Mouse (Mus musculus): ENCODE measurements at regions not wholly inside any gene's neighbourhood (a gene's known extent, or its start where the extent isn't known, plus 50 kb on each side); places are given as distances from the start of the nearest gene placed in this dataset.

DNA sequence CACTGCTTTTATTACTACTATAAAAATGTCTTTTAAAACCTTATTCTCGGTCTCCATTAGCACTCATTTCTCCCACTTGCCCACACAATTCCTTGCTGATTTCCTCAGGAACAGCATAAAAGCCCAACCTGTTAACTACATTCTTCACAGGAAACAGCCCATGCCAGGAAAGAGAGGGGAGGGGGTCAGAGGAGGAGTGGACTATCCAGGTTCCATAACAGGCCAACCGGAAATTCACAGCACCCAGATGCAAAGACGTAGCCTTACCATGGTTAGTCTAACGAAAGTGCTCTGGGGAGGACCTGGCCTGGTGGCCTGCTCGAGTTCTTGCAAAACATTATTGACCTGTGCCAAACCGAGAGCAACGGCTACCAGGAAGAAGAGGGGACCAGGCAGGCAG is 94.3 kb downstream of the Zfp706 start:
- peaks cover 0 to 7% of the 10 kb centered on the region in 2 experiments; a peak in 2 of 4 replicates for H3K4me1 ChIP-seq (ENCODE audit: control insufficient read depth in 1 of 2, insufficient read depth in 2 of 2, low read length in 2 of 2)
- no peak overlapping the region for H3K27ac ChIP-seq (ENCODE audit: control insufficient read depth, low read depth, low read length)
- H3K27me3 ChIP-seq (ENCODE audit: control insufficient read depth in 1 of 2, insufficient read depth in 2 of 2, low read length in 2 of 2) = no peaks in the 10 kb centered on the region
- no peaks in the 10 kb centered on the region for H3K9me3 ChIP-seq (replicated peaks; ENCODE audit: insufficient read depth, low read length)
- H3K36me3 ChIP-seq (ENCODE audit: control insufficient read depth in 1 of 2, insufficient read depth in 2 of 2, low read length in 2 of 2) = no peaks in the 10 kb centered on the region
- no peak for TF ChIP-seq USF2 (IDR thresholded peaks at IDR 0.05; ENCODE audit: borderline replicate concordance in 1 of 2, insufficient read depth in 1 of 2, low read depth in 1 of 2, low read length in 2 of 2)
- no peak for TF ChIP-seq JUND (IDR thresholded peaks at IDR 0.05; ENCODE audit: low read depth, low read length)
- no peak for TF ChIP-seq MEF2A (IDR thresholded peaks at IDR 0.05; ENCODE audit: extremely low read depth, insufficient replicate concordance, low read depth, low read length, poor library complexity, severe bottlenecking)
- TF ChIP-seq TBP (IDR thresholded peaks at IDR 0.05; ENCODE audit: low read depth, low read length) = no peak
- no peak for TF ChIP-seq EP300 (IDR thresholded peaks at IDR 0.05; ENCODE audit: low read depth in 1 of 2, low read length in 2 of 2)
- no peak for TF ChIP-seq SIN3A (IDR thresholded peaks at IDR 0.05; ENCODE audit: low read length)
- TF ChIP-seq ZMIZ1 (IDR thresholded peaks at IDR 0.05; ENCODE audit: low read depth, low read length) = no peak
- no peak for TF ChIP-seq ZKSCAN1 (IDR thresholded peaks at IDR 0.05; ENCODE audit: low read depth, low read length)
- no peak for TF ChIP-seq MAFK (IDR thresholded peaks at IDR 0.05; ENCODE audit: borderline replicate concordance, low read depth, low read length)
- TF ChIP-seq CTCF (IDR thresholded peaks at IDR 0.05 in 2 of 3, conservative IDR thresholded peaks at IDR 0.05 in 1 of 3; ENCODE audit: control insufficient read depth in 1 of 3, insufficient read depth in 1 of 3, low read depth in 2 of 3, low read length in 3 of 3, poor library complexity in 1 of 3, severe bottlenecking in 1 of 3) = no peak
- no peak for TF ChIP-seq MYB (IDR thresholded peaks at IDR 0.05; ENCODE audit: low read depth, low read length)
- TF ChIP-seq USF1 (IDR thresholded peaks at IDR 0.05; ENCODE audit: low read depth, low read length) = no peak
- TF ChIP-seq MXI1 (IDR thresholded peaks at IDR 0.05; ENCODE audit: low read depth, low read length) = no peak
- H3K4me3 ChIP-seq (ENCODE audit: control insufficient read depth in 1 of 2, insufficient read depth in 1 of 2, low read depth in 2 of 2, low read length in 2 of 2) = no peak overlapping the region
- no peaks in the 10 kb centered on the region for H3K79me2 ChIP-seq (ENCODE audit: control insufficient read depth, insufficient read depth, low read length, poor library complexity)
- H3K9ac ChIP-seq (ENCODE audit: control insufficient read depth, low read depth, low read length, poor library complexity, severe bottlenecking) = no peak overlapping the region
- DNase-seq (ENCODE audit: low read depth, low spot score) = no peak

DNA sequence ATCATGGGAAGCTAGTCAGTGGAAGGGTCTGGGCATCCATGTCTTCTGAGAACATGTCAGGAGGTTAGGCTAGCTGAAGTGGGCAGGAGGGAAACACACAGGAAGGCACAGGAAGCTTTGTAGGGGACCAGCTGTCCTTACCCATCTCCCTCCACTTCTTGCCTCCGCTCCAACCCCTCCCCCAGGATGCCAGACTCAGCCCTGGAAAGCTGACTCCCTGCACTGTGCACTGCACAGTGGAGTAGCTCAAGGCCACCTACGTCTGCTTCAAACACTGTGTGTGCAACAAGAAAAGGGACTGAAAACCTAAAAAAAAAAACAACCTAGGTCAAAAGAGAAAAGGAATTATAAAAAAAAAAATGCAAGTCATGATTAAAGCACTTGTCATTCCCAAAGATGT is 97.3 kb downstream of the Zfp706 start:
- Histone ChIP-seq H3K27ac (ENCODE audit: control insufficient read depth, low read depth, low read length) (no peak overlapping the region), H3K27me3 (ENCODE audit: control insufficient read depth in 1 of 2, insufficient read depth in 2 of 2, low read length in 2 of 2) (no peaks in the 10 kb centered on the region), H3K4me3 (ENCODE audit: control insufficient read depth in 1 of 2, insufficient read depth in 1 of 2, low read depth in 2 of 2, low read length in 2 of 2) (no peak overlapping the region), H3K4me1 (ENCODE audit: control insufficient read depth in 1 of 2, insufficient read depth in 2 of 2, low read length in 2 of 2) (0 out of 4 replicates have a peak, but pooled peaks cover 0 to 2% of the 10 kb centered on the region in 2 experiments), H3K79me2 (ENCODE audit: control insufficient read depth, insufficient read depth, low read length, poor library complexity) (no peaks in the 10 kb centered on the region), H3K36me3 (ENCODE audit: control insufficient read depth in 1 of 2, insufficient read depth in 2 of 2, low read length in 2 of 2) (no peaks in the 10 kb centered on the region), H3K9ac (ENCODE audit: control insufficient read depth, low read depth, low read length, poor library complexity, severe bottlenecking) (no peak overlapping the region), H3K9me3 (replicated peaks; ENCODE audit: insufficient read depth, low read length) (no peaks in the 10 kb centered on the region)
- no peak for DNase-seq (ENCODE audit: low read depth, low spot score)
- no peak for TF ChIP-seq MXI1 (IDR thresholded peaks at IDR 0.05; ENCODE audit: low read depth, low read length)
- no peak for TF ChIP-seq ETS1 (IDR thresholded peaks at IDR 0.05; ENCODE audit: low read depth, low read length)
- no peak for TF ChIP-seq BHLHE40 (IDR thresholded peaks at IDR 0.05; ENCODE audit: borderline replicate concordance, low read depth, low read length)
- no peak for TF ChIP-seq MAX (IDR thresholded peaks at IDR 0.05; ENCODE audit: low read length)
- TF ChIP-seq USF2 (IDR thresholded peaks at IDR 0.05; ENCODE audit: borderline replicate concordance in 1 of 2, insufficient read depth in 1 of 2, low read depth in 1 of 2, low read length in 2 of 2) = no peak
- TF ChIP-seq POLR2A (IDR thresholded peaks at IDR 0.05; ENCODE audit: control insufficient read depth in 1 of 2, insufficient read depth in 1 of 2, low read depth in 1 of 2, low read length in 2 of 2, poor library complexity in 1 of 2) = no peak
- TF ChIP-seq USF1 (IDR thresholded peaks at IDR 0.05; ENCODE audit: low read depth, low read length) = no peak
- no peak for TF ChIP-seq MAFK (IDR thresholded peaks at IDR 0.05; ENCODE audit: borderline replicate concordance, low read depth, low read length)
- no peak for TF ChIP-seq MYC (IDR thresholded peaks at IDR 0.05; ENCODE audit: low read depth, low read length)
- no peak for TF ChIP-seq JUND (IDR thresholded peaks at IDR 0.05; ENCODE audit: low read depth, low read length)
- no peak for TF ChIP-seq MEF2A (IDR thresholded peaks at IDR 0.05; ENCODE audit: extremely low read depth, insufficient replicate concordance, low read depth, low read length, poor library complexity, severe bottlenecking)
- no peak for TF ChIP-seq ZNF384 (IDR thresholded peaks at IDR 0.05; ENCODE audit: low read depth, low read length)
- TF ChIP-seq TCF12 (IDR thresholded peaks at IDR 0.05; ENCODE audit: low read depth, low read length) = no peak
- no peak for TF ChIP-seq SMC3 (IDR thresholded peaks at IDR 0.05; ENCODE audit: low read depth, low read length)
- no peak for TF ChIP-seq CHD1 (IDR thresholded peaks at IDR 0.05; ENCODE audit: low read depth, low read length)
- no peak for TF ChIP-seq RCOR1 (IDR thresholded peaks at IDR 0.05; ENCODE audit: low read depth, low read length)
- TF ChIP-seq MAZ (IDR thresholded peaks at IDR 0.05; ENCODE audit: low read depth, low read length) = no peak
- TF ChIP-seq ZKSCAN1 (IDR thresholded peaks at IDR 0.05; ENCODE audit: low read depth, low read length) = no peak

Measured in MEL (cell line).